Mouse (Mus musculus): ENCODE results near the gene Rpp40. TPM values are rescaled to one million over a fixed set of nuclear protein-coding genes. Genes with fewer than 3 reads are reported as not detected.

Gene Rpp40
- total and polyA plus RNA-seq, 3 experiments, result 22.8 to 31.6 TPM; not detected in 1

DNA sequence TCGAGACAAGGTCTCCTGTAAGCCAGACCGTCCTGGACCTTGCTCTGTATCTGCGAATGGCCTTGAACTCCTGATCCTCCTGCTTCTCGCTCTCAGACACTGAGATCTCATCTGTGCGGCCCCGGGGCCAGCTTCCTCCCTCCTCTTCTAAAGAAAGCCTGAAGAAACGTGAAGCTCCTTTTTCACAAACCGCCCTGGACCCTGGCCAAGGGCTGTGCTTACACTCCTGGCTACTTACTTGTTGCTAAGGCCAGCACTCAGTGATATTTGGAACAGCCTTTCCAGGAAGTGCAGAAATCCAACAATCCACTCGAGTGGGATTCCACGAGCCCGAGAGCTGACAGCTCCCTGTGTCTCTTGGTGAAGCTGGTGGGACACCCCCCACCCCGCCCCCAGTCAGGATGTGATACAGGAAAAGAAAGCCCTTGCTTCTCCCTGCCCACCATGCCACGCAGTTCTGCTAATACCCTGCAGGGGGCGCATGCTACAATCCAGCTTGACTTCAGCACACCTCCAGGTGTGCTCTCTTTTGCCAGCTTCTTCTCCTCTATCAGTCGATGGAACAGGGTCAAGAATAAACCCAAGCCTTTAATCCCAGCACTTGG lies 19.9 kb downstream of the Rpp40 start (continued):
- TF ChIP-seq TAL1 (IDR thresholded peaks at IDR 0.05; ENCODE audit: low read length) (no peak), CTCF (IDR thresholded peaks at IDR 0.05 in 2 of 3, conservative IDR thresholded peaks at IDR 0.05 in 1 of 3; ENCODE audit: control insufficient read depth in 1 of 3, insufficient read depth in 1 of 3, low read depth in 2 of 3, low read length in 3 of 3, poor library complexity in 1 of 3, severe bottlenecking in 1 of 3) (peak; percentile 79 to 90 (median 84)), NRF1 (IDR thresholded peaks at IDR 0.05; ENCODE audit: insufficient read depth, low read depth, low read length, poor library complexity, severe bottlenecking) (no peak), CHD2 (IDR thresholded peaks at IDR 0.05; ENCODE audit: low read length) (no peak), ZNF384 (IDR thresholded peaks at IDR 0.05; ENCODE audit: low read depth, low read length) (no peak; the same call in 1 of the 2 replicates), RAD21 (IDR thresholded peaks at IDR 0.05; ENCODE audit: low read depth, low read length) (peak; percentile 41), ELF1 (IDR thresholded peaks at IDR 0.05; ENCODE audit: low read depth, low read length) (no peak), USF1 (IDR thresholded peaks at IDR 0.05; ENCODE audit: low read depth, low read length) (no peak), ZKSCAN1 (IDR thresholded peaks at IDR 0.05; ENCODE audit: low read depth, low read length) (no peak)

DNA sequence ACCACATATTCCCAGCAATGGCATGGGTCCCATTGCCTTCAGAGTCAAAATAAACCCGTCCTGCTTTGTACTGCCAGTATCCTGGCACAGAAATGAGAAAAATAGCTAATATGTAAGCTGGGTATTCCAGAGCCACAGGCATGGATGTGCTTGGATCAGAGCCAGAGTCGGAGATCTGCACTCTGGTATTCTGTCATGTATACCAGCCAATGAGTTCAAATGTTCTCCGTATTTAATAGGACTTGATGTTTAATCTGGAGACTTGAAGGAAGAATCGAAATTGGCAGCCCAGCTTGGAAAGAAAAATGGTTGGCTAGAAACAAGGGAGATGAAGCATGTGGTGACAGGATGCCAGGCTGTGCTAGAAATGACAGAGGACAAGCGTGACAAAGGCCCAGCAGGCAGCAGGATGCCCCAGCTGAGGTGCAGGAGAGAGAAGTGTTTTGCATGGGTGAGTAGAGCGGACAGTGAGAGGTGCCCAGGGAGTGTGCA lies 25.6 kb downstream of the Rpp40 start:
- Histone ChIP-seq H3K9me3 (replicated peaks; ENCODE audit: insufficient read depth, low read length) (no peaks in the 10 kb centered on the region), H3K4me1 (ENCODE audit: control insufficient read depth in 1 of 2, insufficient read depth in 2 of 2, low read length in 2 of 2) (no peaks in the 10 kb centered on the region)

GRCm38 (mm10) chr13:35879519-35879918 lies 26.6 kb downstream of the Rpp40 start:
- Histone ChIP-seq H3K9ac (ENCODE audit: control insufficient read depth, low read depth, low read length, poor library complexity, severe bottlenecking) (no peak overlapping the region), H3K79me2 (ENCODE audit: control insufficient read depth, insufficient read depth, low read length, poor library complexity) (no peaks in the 10 kb centered on the region), H3K4me3 (ENCODE audit: control insufficient read depth in 1 of 2, insufficient read depth in 1 of 2, low read depth in 2 of 2, low read length in 2 of 2) (no peak overlapping the region), H3K27me3 (ENCODE audit: control insufficient read depth in 1 of 2, insufficient read depth in 2 of 2, low read length in 2 of 2) (no peaks in the 10 kb centered on the region), H3K27ac (ENCODE audit: control insufficient read depth, low read depth, low read length) (no peak overlapping the region), H3K36me3 (ENCODE audit: control insufficient read depth in 1 of 2, insufficient read depth in 2 of 2, low read length in 2 of 2) (no peaks in the 10 kb centered on the region), H3K9me3 (replicated peaks; ENCODE audit: insufficient read depth, low read length) (no peaks in the 10 kb centered on the region), H3K4me1 (ENCODE audit: control insufficient read depth in 1 of 2, insufficient read depth in 2 of 2, low read length in 2 of 2) (no peaks in the 10 kb centered on the region)
- no peak for DNase-seq (ENCODE audit: low read depth, low spot score)
- no peak for TF ChIP-seq ZKSCAN1 (IDR thresholded peaks at IDR 0.05; ENCODE audit: low read depth, low read length)
- TF ChIP-seq POLR2AphosphoS2 (IDR thresholded peaks at IDR 0.05; ENCODE audit: low read length), result no peak
- TF ChIP-seq CHD2 (IDR thresholded peaks at IDR 0.05; ENCODE audit: low read length), result no peak
- no peak for TF ChIP-seq USF1 (IDR thresholded peaks at IDR 0.05; ENCODE audit: low read depth, low read length)
- TF ChIP-seq JUND (IDR thresholded peaks at IDR 0.05; ENCODE audit: low read depth, low read length), result no peak
- TF ChIP-seq UBTF (IDR thresholded peaks at IDR 0.05; ENCODE audit: borderline replicate concordance, insufficient read depth, low read depth, low read length), result no peak
- TF ChIP-seq GATA1 (IDR thresholded peaks at IDR 0.05; ENCODE audit: low read depth, low read length), result no peak
- TF ChIP-seq RCOR1 (IDR thresholded peaks at IDR 0.05; ENCODE audit: low read depth, low read length), result no peak
- TF ChIP-seq SMC3 (IDR thresholded peaks at IDR 0.05; ENCODE audit: low read depth, low read length), result no peak

More for the DNA sequence above, 25.6 kb downstream of the Rpp40 start:
- Histone ChIP-seq H3K27me3 (ENCODE audit: control insufficient read depth in 1 of 2, insufficient read depth in 2 of 2, low read length in 2 of 2) (no peaks in the 10 kb centered on the region), H3K4me3 (ENCODE audit: control insufficient read depth in 1 of 2, insufficient read depth in 1 of 2, low read depth in 2 of 2, low read length in 2 of 2) (no peak overlapping the region), H3K36me3 (ENCODE audit: control insufficient read depth in 1 of 2, insufficient read depth in 2 of 2, low read length in 2 of 2) (no peaks in the 10 kb centered on the region), H3K27ac (ENCODE audit: control insufficient read depth, low read depth, low read length) (no peak overlapping the region), H3K9ac (ENCODE audit: control insufficient read depth, low read depth, low read length, poor library complexity, severe bottlenecking) (no peak overlapping the region), H3K79me2 (ENCODE audit: control insufficient read depth, insufficient read depth, low read length, poor library complexity) (no peaks in the 10 kb centered on the region)
- no peak for DNase-seq (ENCODE audit: low read depth, low spot score)
- TF ChIP-seq MXI1 (IDR thresholded peaks at IDR 0.05; ENCODE audit: low read depth, low read length) (no peak), EP300 (IDR thresholded peaks at IDR 0.05; ENCODE audit: low read depth in 1 of 2, low read length in 2 of 2) (no peak), POLR2AphosphoS5 (IDR thresholded peaks at IDR 0.05; ENCODE audit: borderline replicate concordance, low read depth, low read length) (no peak), SIN3A (IDR thresholded peaks at IDR 0.05; ENCODE audit: low read length) (no peak), TCF12 (IDR thresholded peaks at IDR 0.05; ENCODE audit: low read depth, low read length) (no peak), ETS1 (IDR thresholded peaks at IDR 0.05; ENCODE audit: low read depth, low read length) (no peak)

Measured in MEL (cell line).